ENCODE assay signal across 9 mouse cellular contexts in genomic region chr6:53637356-53638351, GRCm38 (mm10).
DNase-seq lines count a peak whose midpoint lies in the region; ATAC-seq lines count a peak whose summit lies in the region.
"Had no signal": no experiment of that assay in that cellular context is flagged by ENCODE, and none has a peak within 500 bp of the region (broad histone marks: within the 10 kb centered on the region; RNA-seq: fewer than 3 reads in every experiment).

No protein-coding gene starts in this region.

- H3K36me3 ChIP-seq in kidney, embryonic 15.5 days: no peaks in the 10 kb centered on the region

- no peak overlapping the region for H3K4me2 ChIP-seq in kidney, embryonic 15.5 days

- no peak overlapping the region for H3K9ac ChIP-seq in kidney, embryonic 15.5 days

- peak; percentile 23 for DNase-seq in adrenal gland, postnatal 14 days
- no peak for DNase-seq in adrenal gland, postnatal 25 days
- DNase-seq in right cerebral cortex, postnatal 10 days (ENCODE audit: low spot score in 2 of 2): peak; percentile 50 to 54
- no peak for DNase-seq in right cerebral cortex, postnatal 25 days
- peak; percentile 7 to 13 for DNase-seq in left cerebral cortex, adult 18-20 months (ENCODE audit: low spot score in 2 of 2)
- DNase-seq in telencephalon, adult 2 months (ENCODE audit: low read depth, low spot score): peak; percentile 58
- no peak for DNase-seq in urinary bladder, adult 2 months (ENCODE audit: low spot score)

- ATAC-seq in kidney, embryonic 15.5 days (replicated peaks; ENCODE audit: low FRiP score): no peak

- no peak overlapping the region for H3K4me3 ChIP-seq in kidney, embryonic 15.5 days (replicated peaks)
- H3K4me3 ChIP-seq: erythroblast, embryonic 14.5 days had no signal

- H3K4me1 ChIP-seq in kidney, embryonic 15.5 days: no peaks in the 10 kb centered on the region

- WGBS in kidney, embryonic 15.5 days: 69% methylated on average over 13 of the region's 13 CpGs

- no peak overlapping the region for H3K27ac ChIP-seq in kidney, embryonic 15.5 days

- H3K27me3 ChIP-seq in kidney, embryonic 15.5 days: no peaks in the 10 kb centered on the region

- no peaks in the 10 kb centered on the region for H3K9me3 ChIP-seq in kidney, embryonic 15.5 days (replicated peaks)

Comparison
In these comparisons a context has a peak if more than half of its experiments do, and no peak if none do; other contexts are left out.
1. DNase-seq: peak in adrenal gland, postnatal 14 days (single experiment), right cerebral cortex, postnatal 10 days (2 of 2), left cerebral cortex, adult 18-20 months (2 of 2) and telencephalon, adult 2 months (single experiment); none in adrenal gland, postnatal 25 days (single experiment), right cerebral cortex, postnatal 25 days (single experiment) and urinary bladder, adult 2 months (single experiment).